Mouse (Mus musculus) urinary bladder, adult 18-20 months (tissue): ENCODE measurements at regions not wholly inside any gene's neighbourhood (a gene's known extent, or its start where the extent isn't known, plus 50 kb on each side); places are given as distances from the start of the nearest gene placed in this dataset.
A peak's percentile ranks its signal among the peaks of the same experiment; 100 is the strongest.

Source experiments
- DNase-seq, 2 experiments: peaks; one replicate each; pipeline ENCODE4 v3.0.0; 2022; ENCODE audit warnings: low spot score in 2 of 2, mixed read lengths in 2 of 2

DNA sequence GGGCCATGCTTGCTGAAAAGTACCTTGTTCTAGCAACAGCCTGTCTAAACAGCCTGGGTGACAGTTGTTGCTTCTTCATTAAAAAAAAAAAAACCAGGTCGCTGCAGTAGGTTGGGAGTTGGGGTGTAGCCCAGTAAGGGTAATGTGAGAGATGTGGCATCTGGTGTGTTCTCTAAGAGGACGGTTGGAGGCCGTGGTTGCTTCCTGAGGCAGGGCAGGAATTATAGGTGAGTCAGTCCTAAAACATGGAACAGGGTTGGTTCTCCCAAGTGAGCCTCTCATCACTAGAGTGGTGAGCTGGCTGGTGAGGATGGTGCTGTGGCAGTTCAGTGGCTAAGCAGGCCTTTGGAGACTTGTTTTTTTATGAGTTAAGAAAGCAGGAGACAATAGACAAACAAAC is 283.3 kb upstream of the Prickle1 start:
- DNase-seq = no peak

DNA sequence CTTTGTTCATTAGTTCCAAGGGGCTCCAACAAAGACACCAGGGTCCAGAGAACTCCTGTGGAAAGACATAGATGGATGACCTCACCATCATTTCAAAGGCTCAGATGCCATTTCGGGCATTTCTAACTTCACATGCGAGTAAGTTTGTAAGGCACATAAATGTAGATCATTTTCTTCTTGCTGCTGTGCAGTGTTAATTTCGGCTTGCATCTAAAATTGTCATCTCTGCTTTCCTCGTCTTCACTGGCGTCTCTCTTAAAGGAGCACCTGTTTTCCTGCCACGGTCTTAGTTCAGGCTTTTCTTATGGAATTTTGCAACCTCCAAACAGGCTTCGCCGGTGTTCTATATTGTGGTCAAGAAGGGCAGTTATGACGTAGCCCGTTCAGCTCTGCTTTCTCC is 280.6 kb upstream of the Prickle1 start:
- no peak for DNase-seq

DNA sequence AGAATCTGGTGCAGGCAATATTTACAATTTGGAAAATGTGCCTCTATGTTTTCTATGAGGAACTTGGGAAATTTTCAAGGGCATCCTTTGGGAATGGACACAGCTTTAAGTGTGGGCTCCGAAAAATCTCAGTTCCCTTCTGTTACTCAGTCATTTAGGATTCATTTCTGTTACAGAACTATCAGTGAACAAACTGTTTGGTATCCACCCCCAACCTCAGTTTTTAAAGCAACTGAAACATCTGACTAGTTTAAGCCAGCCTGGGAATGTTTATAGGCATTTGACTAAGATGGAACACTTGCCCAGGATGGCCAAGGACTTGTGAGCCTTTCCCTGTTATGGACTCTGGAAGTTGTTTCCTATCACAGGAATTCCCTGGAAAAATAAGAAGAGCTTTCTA is 280.0 kb upstream of the Prickle1 start:
- DNase-seq = no peak

DNA sequence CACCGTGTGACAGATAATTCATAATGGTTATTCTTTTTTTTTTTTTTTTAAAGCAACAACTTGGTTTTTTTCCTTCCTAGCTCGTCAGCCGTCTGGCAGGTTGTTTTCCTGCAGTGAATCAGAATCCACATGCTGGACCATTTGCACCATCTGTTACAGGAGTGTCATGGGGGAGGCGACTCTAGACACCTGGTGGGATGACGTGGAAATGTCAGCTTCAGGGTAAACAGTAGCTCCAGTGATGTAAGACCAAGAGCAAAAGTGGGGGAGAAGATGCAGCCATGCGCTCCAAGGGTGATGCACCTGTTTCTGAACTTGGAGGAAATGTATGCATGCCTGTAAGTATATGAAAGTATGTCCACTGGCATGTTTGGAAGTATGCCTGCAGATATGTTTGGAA is 278.5 kb upstream of the Prickle1 start:
- DNase-seq = no peak

DNA sequence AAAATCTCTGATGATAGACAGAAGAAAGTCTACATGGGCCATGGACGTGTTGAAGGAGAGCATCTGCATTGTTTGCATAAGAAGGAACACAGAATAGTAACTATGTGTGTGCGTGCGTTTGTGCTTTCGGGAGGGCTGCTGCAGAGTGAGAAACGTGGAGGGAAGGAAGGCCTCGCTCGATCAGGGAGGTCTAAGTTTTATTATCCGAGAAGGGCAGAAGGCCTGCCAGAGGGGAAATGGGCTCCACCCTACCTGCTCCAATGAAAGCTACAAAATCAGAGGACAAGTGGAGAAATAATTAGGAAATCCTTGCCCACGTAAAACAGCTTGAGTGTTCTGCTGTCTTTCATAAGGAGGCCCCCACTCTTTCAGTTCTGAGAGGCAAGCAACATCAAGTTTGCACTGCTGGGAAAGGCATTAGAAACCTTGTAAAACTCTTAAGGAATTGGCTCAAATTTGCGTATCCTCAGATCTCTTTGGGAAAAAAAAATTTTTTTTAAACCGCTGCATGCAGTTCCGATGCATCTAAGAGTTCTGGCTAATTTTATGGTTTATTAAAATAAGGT is 261.7 kb upstream of the Prickle1 start:
- DNase-seq = no peak

DNA sequence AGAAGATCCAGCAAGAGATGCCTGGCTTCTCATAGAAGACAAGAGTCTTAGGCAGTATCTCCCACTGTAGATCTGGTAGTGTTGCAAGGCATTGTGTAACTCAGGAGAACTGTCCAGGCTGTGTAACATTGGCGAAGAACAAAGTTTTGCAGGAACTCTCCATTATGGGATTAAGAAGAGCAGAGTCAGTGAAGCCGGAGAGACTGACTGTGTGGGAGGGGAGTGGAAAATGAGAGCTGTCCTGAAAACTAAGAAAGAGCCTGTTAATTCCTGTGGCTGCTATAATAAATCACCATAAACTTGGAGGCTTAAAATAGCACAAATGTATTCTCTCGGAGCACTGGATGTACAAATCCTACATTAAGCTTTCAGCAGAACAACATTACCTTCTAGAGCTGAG is 257.5 kb upstream of the Prickle1 start:
- peak in 1 of 2 experiments; percentile 6 for DNase-seq

DNA sequence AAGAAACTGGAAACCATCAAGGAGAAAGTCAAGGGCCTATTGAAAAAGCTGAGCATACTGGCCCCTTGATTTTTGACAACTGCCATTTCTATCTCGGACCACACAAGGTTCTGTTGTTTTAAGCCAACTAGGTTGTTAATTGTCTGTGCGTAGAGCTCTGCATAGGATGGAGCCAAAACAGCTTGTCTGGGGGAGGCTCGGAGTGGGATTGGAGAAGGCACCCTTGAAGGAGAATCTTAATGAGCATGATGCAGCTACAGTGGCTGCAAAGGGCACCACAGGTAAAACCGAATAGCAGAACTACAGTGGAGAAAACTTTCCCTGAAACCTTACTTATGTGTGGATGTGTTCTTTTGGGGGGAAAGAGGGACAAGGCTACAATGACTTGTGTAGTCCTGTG is 256.4 kb upstream of the Prickle1 start:
- DNase-seq = no peak

DNA sequence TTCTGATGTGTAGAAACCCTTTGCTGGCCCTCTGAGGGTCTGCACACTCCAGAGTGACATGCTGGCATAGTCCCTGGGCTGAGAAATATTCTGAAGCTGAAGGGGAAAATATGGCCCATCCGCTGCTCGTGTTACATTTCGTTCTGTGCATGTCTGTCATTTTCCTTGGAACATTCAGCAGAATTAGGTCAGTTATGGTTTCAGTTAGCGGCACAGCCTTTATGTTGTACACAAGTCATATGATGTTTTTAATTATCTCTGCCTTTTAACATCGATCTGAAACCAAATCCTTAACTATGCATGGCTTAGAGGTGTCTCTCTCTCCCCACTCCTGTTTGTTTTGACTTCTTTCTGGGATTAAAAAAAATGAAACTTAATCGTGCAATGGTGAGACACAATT is 254.7 kb upstream of the Prickle1 start:
- no peak for DNase-seq

DNA sequence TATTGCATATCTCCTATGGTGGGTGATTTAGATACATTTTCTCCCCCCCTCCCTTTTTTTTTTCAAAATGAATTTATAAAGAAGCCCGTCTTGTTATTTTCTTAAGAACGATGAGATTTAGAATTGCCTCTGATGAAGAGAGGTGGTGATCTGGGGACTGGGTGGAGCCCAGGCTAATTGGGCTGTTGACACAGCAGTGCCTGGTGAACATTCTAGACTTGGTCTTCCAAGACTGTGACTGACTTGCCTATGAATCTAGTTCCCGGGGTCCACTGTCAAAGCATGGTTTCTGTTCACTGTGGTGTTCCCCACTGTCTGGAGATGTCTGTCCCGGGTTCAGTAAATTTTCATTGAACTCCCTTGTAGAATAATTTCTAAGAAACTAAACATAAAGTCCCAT is 253.1 kb upstream of the Prickle1 start:
- DNase-seq = no peak

DNA sequence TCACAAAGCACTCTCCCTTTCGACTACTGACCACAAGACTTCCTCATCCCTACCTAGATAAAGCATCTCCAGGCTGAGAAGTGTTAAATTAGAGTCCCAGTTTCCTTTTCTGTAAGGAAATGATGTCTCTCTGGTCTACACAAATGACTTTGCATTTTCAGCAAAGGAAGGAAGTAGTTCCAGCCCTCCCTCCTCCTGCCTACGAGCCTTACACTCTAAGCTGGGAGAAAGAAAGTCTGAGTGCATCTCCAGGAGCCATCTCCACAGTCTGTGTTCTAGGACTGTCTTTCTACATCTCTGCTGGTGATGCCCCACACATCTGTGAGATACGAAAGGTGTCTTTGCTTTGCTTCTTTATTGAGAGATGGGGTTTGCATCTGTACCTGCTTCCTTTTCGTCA is 251.1 kb upstream of the Prickle1 start:
- DNase-seq = no peak

DNA sequence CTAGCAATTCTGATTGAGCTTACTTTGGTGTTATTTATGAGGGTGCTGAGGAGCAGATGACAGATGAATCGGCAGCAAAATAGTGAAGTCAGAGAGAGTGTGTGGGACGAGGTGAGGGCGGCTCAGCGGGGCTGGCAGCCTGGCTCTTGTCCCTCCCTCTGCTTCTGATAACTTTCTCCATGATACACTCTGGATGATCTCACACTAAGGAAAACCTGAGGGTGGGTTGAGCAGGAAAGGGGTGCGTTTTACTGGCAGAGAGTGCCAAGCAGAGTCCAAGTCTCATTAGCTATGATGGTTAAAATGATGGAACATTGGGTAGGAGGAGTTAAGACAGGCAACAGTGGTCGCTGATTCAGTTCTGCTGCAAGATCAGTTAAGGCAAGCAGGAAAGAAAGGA is 250.1 kb upstream of the Prickle1 start:
- no peak for DNase-seq

DNA sequence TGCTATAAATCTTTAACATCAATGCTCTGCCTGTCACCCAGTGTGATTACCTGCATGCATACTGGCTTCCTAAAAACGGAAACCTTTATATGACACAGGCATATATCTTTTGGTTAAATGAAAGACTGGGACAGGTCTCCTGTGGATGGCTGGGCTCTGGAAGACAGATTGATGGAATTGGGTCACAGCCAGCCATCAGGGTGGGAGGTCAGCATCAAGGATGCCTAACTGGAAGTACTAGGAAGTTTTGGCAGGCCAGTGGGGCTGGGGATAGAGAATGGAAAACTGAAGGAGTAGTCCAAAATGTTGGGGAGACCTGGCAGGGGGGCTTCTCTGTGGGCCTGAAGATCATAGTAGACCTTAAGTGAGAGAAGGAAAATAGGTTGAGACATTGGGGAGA is 237.3 kb upstream of the Prickle1 start:
- no peak for DNase-seq

DNA sequence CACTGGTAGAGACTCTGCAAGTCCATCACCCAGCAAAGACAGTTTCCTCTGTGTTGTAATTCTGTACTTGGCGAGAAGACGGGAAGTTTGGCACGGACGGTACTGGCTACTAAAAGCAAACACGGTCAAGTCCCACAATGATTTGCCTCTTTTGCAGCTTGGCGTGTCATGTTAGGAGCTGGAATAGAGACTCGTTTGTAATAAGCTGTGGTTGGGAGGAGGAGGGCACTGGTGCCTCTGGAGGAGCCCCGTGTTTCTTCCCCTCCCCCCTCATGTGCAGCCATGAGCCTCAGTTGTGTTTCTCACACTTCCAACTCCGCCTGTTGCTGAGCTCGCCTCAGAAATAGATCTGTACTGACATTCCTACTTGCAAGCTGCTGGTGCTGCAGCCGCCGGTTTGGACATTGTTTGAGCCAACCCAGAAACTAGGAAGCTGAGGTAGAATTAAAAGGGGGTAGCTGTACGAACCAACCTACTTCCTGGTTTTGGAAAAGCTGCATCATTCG is 236.8 kb upstream of the Prickle1 start:
- no peak for DNase-seq

DNA sequence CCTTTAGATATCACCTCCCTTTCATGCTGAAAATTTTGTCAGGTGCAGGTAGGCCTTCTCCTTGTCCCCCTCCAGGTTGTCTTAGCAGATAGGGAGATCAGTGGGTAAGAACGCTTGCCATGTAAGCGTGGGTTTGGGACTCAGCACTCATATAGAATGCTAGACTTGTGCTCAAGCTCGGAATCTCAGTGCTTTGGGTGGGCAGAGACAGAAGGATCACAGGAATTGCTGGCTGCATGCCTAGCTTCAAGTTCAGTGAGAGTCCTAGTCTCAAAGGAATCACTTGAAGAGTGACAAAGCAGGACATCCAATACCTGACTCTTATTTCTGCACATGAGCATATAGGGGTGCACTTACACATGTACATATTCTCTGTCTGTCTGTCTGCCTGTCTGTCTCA is 235.5 kb upstream of the Prickle1 start:
- no peak for DNase-seq

DNA sequence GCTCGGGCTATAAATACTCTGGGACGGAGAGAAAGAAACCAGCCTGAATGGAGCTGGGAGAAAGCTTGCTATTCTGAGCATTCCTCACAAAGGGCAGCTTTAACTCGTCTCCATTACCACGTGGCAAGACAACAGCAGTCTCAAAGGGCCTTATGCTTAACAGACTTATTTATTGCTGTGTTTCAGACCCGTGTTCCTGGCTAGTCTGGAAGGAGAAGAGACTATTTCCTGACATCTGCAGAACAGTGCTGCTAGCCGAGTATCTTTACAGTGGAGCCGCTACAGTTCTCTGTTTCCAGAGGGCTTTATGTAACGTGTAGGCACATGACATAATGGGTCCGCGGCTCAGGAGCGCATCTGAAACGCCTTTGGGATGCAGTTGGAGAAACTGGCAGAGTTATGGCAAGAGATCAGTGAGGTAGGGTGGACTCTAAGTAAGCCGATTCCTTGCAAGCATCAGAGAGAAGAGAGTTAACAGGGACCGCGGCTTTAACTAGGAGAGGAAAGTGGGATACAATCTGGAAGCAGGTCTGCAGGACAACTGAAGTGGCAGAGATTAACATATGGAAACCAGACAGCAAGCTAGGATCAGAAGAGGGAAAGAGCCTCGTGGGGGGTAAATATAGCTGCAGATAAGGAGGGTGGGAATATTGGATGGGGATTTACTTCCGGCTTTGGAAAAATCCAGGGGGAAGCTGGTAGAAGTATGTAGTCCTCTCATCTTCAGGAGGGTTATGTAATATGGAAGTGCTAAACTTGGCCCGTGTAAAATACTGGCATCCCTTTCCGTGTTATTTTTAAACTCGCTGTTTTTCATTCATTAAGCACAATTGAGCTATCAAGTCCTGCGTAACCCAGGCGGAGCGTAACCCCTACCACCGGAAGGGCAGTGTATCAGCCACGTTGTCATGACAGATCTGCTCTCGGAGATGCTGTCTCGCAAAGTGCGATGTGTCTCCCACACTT is 229.3 kb upstream of the Prickle1 start:
- no peak for DNase-seq

DNA sequence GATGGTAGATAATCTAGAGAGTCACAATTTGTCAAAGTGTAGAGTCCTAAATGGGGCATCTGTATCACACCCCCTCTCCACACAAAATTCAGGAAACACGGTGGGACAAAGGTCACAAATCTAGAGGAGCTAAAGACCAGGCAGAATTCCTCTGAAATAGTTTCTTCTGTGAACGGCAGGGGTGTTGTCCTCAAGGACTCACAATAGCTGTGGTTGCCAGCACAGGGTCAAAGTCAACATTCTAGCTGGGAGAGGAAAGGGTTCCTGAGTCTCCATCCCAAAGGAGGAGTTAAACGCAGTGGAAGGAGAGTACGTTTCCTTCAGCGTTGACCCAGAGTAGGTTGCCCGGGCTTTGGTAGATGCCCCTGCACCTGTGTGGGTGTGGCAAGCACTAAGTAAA is 225.5 kb upstream of the Prickle1 start:
- DNase-seq = no peak

DNA sequence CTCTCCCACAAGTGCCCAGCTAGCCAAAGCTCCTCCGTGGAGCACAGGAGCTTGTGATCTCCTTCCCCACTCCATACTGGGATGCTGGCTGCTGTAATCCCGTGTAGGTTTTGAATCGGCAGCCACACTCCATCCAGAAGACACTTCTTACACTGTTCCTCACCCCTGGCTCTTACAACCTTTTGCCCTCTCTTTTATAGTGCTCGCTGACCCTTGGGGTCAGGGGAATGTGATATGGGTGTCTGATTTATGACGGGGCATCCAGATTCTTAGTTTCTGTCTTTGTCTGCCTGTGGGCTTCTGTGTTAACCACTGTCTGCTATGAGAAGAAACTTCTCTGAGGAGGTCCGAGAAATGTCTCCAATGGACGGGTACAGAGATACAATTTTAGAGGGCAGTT is 216.3 kb upstream of the Prickle1 start:
- DNase-seq = no peak

DNA sequence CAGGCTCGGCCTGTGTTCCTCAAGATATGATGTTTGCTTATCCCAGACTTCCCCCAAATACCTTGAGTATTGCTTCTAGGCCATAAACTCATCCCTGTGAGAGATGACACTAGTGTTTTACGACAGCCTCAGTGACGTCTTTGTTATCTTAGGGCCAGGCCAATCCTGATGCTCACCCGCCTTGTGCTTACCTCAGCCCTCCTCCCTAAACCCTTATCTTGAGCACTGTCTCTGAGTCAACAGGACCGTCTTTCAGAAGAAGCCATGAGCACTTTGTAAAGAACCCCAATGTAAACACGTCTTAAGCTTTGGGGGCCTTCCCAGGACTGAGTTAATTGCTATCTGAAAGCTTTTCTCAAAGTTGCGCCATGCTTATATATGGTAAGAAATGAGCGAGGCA is 212.3 kb upstream of the Prickle1 start:
- DNase-seq = no peak

DNA sequence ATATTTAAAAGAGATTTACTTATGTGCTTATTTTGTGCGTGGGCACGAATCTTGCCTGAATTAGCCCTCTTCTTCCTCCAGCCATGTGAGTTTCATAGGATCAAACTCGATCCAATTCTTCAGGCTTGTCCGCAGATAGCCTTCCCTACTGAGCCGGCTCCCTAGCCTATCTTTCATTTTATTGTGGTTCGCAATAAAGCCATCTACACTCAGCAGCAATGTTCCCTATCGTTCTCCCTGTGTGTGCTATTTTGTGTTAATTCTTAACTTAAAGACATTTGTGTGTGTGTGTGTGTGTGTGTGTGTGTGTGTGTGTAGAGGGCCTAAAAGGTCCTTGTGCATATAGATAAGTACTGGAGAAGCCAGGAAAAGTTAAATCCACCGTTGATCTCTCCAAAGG is 211.8 kb upstream of the Prickle1 start:
- DNase-seq = no peak

DNA sequence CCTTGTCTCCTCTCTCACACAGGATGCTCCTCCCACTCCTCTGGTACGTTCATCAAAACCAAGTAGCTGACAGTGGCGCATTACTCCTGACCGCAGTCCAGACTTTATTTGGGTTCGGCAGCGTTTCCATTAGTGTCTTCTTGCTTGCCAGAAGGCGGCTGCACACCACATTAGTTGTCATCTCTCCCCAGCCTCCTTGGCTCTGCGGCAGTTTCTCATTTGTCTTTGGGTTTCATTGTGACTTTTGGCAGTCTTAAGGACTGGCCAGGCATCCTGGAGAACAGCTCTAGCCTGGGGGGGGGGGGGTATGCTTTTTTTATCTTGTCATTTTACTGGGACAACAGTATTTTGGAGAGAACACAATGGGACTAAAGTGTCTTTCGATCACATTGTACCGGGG is 209.0 kb upstream of the Prickle1 start:
- no peak for DNase-seq

DNA sequence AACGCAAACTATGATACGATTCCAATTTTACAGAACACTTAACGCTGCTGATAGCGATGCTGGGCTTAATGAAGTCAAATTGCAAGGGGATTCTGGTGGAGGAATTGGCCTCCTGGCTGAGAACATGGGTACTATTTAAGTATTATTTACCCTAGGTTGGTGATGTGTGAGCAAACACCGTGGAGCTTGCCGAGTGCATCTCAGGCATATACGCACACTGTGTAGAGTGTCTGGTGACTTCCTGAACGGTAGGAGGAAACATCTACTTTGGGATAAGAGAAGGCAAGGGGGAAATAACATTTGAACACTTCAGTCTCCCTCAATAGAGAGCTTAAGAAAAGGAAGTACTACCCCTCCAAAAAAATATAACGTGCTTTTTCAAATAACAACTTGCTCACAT is 194.8 kb upstream of the Prickle1 start:
- DNase-seq = no peak

DNA sequence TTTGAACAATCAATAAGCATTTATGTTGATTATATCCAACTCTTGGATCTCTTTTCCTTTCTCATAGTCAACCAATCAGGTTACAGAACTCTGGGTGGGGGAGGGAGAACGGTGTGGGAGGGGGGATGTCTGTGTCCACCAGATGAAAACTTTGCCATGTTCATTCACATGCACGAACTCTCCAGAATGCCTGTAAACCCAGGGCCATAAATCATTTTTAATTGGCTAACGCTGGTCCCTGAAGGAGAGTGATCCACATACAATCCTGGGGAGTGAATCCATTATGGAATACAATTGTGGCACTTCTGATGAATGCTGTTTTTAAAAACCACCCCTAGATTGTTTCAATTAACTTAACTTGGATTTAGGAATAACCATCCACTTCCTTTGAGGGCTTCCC is 194.1 kb upstream of the Prickle1 start:
- no peak for DNase-seq

DNA sequence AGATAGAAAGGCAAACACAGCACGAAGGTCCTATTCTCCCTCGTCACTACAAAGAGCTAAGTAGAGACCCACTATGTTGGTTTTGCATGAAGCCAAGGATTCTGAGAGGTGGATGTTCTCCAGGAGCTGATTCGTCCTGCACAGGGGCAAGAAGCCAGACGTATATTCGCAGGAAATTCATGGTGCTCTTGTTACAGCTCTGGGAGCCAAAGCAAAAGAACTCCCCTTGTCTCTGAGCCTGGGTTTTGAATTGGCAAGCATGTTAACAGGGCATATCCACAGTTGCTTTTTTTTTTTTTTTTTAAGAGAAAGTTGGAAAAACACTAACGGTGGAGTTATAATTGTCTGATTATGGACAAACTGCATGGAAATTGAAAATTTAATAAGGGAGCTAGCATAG is 191.7 kb upstream of the Prickle1 start:
- no peak for DNase-seq
